Mouse (Mus musculus): ENCODE data around the gene Vmn2r35.
"Not testable (repeated sequence)": the region's sequence is repeated elsewhere in the genome, so short reads cannot be mapped to it uniquely, and the experiment has no call there.

Gene Vmn2r35

GRCm38 (mm10) chr7:7819767-7820166 lies at the start of gene Vmn2r35:
Gene Vmn2r35, minus strand, starts transcription at chr7:7819867.
- in situ Hi-C loops (cut with MboI; ENCODE audit: low pct_unique_long_range_greater_than_20kb in 1 of 2, low sequenced_read_pairs in 2 of 2, unreplicated experiment in 1 of 2): not testable (repeated sequence)

DNA sequence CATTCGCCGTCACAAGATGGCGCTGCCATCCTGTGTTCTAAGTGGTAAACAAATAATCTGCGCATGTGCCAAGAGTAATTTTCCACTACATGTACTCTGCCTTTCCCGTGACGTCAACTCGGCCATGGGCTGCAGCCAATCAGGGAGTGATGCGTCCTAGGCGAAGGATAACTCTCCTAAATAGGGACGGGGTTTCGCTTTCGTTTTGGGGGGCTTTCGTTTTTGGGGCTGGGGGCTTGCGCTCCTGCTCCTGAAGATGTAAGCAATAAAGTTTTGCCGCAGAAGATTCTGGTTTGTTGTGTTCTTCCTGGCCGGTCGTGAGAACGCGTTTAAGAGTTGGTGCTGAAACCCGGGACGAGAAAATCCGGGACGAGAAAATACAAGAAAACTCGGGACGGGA lies 25.5 kb downstream of the Vmn2r35 start:
- in situ Hi-C loops (cut with MboI; ENCODE audit: low pct_unique_long_range_greater_than_20kb in 1 of 2, low sequenced_read_pairs in 2 of 2, unreplicated experiment in 1 of 2): not testable (repeated sequence)

All from mouse embryonic stem cell (cell line).